Mouse (Mus musculus): ENCODE results near the gene Atp6v0a4. TPM values are rescaled to one million over a fixed set of nuclear protein-coding genes. Genes with fewer than 3 reads are reported as not detected.

The Atp6v0a4 gene
- polyA plus RNA-seq (2014; fragmentation: Nextera tagmentation; extraction: Ambion mirVana), result 0.14 and 0.34 TPM in 2 replicates

DNA sequence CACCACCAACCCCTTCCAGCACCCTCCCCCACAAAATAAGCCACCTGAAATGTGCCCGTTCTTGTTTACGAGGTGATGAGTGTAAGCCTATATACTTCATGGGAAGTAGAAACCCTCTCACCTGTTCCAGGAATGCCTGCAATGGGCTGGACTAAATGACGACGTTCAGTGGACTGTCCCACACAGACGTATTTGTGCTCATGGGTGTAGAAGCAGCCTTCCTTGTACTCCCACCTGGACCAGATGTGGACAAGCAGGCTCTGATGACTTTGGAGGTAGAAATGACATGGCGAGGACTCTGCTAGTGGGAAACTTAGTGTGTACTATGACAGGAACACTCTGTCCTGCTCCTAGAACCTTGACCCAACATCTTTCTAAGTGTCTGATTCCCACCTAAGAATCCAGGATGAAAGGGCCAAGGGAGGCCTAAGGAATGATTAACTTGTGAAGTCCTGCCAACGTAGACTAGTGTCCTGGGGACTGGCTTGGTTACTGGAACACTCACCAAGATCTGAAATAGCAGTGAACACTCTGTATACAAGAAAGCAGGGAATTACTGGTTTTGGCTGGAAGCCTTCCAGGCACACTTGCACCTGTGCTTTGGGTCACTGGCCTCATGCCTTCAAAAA is at the start of gene Atp6v0a4:
TSS of gene Atp6v0a4 (minus strand) at position 380 of the 629 bp plus-strand sequence.
- H3K9ac ChIP-seq, result no peak within 1 kb of the TSS
- DNase-seq, result no peak
- no peak within 1 kb of the TSS for H3K4me3 ChIP-seq (ENCODE audit: low read depth, low read length)
- H3K27me3 ChIP-seq (ENCODE audit: insufficient read depth, low read length), result no peaks in the 10 kb centered on the region
- WGBS, result 84% methylated on average over 7 of the region's 7 CpGs
- no peak for TF ChIP-seq CTCF (IDR thresholded peaks at IDR 0.05; ENCODE audit: low read depth)
- H3K27ac ChIP-seq (ENCODE audit: low read depth), result no peak within 1 kb of the TSS
- H3K9me3 ChIP-seq (ENCODE audit: low read depth, low read length), result no peaks in the 10 kb centered on the region
- no peak for ATAC-seq (ENCODE audit: insufficient read depth)
- no peak within 1 kb of the TSS for H3K4me2 ChIP-seq
- H3K4me1 ChIP-seq (ENCODE audit: insufficient read depth), result no peaks in the 10 kb centered on the region
- H3K36me3 ChIP-seq (ENCODE audit: insufficient read depth), result peaks cover 15% of the 10 kb centered on the region

DNA sequence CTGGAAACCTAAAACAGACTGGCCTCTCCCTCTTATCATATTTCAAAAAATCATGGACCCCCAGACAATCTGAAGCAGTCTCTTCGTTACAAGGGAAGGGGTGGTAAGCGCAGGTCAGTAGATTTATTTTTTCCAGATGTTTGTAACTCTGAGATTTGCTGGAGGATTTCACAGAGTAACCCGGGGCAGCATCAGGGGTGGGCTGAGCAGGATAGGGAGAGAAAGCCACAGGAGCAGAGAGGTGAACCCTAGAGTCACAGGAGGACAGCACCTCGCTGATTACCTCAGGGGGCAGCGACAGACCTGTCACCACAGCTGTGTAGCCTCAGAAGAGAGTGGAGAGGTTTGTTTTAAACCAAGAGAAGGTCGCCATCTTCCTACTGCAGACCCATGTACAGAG is 41.0 kb upstream of the Atp6v0a4 start:
- TF ChIP-seq CTCF (IDR thresholded peaks at IDR 0.05; ENCODE audit: low read depth), result no peak
- Histone ChIP-seq H3K9ac (no peak overlapping the region), H3K4me2 (no peak overlapping the region), H3K9me3 (ENCODE audit: low read depth, low read length) (no peaks in the 10 kb centered on the region), H3K36me3 (ENCODE audit: insufficient read depth) (peaks cover 30% of the 10 kb centered on the region; the same call in 1 of the 2 replicates), H3K27ac (ENCODE audit: low read depth) (no peak overlapping the region), H3K27me3 (ENCODE audit: insufficient read depth, low read length) (no peaks in the 10 kb centered on the region), H3K4me3 (ENCODE audit: low read depth, low read length) (no peak overlapping the region), H3K4me1 (ENCODE audit: insufficient read depth) (no peaks in the 10 kb centered on the region)
- ATAC-seq (ENCODE audit: insufficient read depth), result no peak
- no peak for DNase-seq
- WGBS, result 64% methylated on average over 6 of the region's 6 CpGs

DNA sequence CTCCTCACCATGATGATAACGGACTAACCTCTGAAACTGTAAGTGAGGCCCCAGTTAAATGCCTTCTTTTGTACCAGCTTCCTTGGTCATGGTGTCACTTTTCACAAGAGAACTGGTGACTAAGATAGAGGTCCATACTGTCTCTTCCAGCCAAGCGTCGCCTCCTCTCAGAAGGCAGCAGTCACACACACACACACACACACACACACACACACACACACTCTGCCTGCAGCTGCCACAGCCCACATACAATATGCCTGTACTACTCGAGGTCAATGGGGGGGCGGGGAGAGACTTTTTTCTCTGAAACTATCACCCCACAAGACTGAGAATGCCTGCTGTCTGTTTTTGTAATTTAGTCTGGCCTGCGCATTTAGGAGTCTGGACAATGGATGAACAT is 40.3 kb upstream of the Atp6v0a4 start:
- 80% methylated on average over 6 of the region's 6 CpGs for WGBS
- no peak for TF ChIP-seq CTCF (IDR thresholded peaks at IDR 0.05; ENCODE audit: low read depth)
- H3K4me1 ChIP-seq (ENCODE audit: insufficient read depth), result no peaks in the 10 kb centered on the region
- H3K27me3 ChIP-seq (ENCODE audit: insufficient read depth, low read length), result no peaks in the 10 kb centered on the region
- no peak overlapping the region for H3K4me3 ChIP-seq (ENCODE audit: low read depth, low read length)
- H3K9me3 ChIP-seq (ENCODE audit: low read depth, low read length), result no peaks in the 10 kb centered on the region
- no peak overlapping the region for H3K27ac ChIP-seq (ENCODE audit: low read depth)
- peaks cover 23% of the 10 kb centered on the region; the same call in 1 of the 2 replicates for H3K36me3 ChIP-seq (ENCODE audit: insufficient read depth)
- no peak overlapping the region for H3K4me2 ChIP-seq
- no peak overlapping the region for H3K9ac ChIP-seq
- ATAC-seq (ENCODE audit: insufficient read depth) (no peak), DNase-seq (no peak)

DNA sequence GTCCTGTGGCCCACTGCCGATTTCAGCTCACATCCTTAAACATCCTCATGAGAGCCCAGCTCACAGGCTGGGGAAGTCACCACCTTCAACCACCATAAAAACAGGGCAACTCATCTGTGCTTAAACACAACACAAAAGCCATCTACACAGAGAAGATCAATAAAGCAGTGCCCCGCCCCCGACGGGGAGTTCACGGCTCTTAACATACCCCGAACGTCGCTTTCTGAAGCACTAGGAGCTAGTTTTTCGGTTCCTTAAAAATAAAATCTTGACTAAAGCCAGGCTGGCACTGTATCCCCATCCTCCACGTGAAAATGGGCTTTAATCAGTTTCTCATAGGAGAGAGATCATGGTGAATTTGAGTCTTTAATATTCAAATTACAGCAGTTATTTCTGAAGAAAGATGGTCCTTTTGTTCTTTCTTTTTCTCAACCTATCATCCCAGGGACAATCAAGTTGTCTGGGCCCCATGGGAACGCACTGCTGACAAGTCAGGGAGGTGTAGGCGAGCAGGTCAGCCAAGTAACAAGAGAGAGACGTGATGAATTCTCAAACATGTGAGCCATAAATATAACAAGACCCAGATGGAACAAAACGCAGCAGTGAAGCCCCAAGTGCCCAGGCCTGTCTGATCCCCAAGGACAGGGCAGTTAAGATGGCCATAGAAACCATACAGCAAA is 38.6 kb upstream of the Atp6v0a4 start:
- no peak for ATAC-seq (ENCODE audit: insufficient read depth)
- Histone ChIP-seq H3K27me3 (ENCODE audit: insufficient read depth, low read length) (no peaks in the 10 kb centered on the region), H3K27ac (ENCODE audit: low read depth) (no peak overlapping the region), H3K9me3 (ENCODE audit: low read depth, low read length) (no peaks in the 10 kb centered on the region), H3K36me3 (ENCODE audit: insufficient read depth) (peaks cover 19% of the 10 kb centered on the region; the same call in 1 of the 2 replicates), H3K4me1 (ENCODE audit: insufficient read depth) (no peaks in the 10 kb centered on the region), H3K9ac (no peak overlapping the region), H3K4me2 (no peak overlapping the region), H3K4me3 (ENCODE audit: low read depth, low read length) (no peak overlapping the region)
- no peak for DNase-seq
- TF ChIP-seq CTCF (IDR thresholded peaks at IDR 0.05; ENCODE audit: low read depth), result no peak
- WGBS, result 76% methylated on average over 14 of the region's 14 CpGs

DNA sequence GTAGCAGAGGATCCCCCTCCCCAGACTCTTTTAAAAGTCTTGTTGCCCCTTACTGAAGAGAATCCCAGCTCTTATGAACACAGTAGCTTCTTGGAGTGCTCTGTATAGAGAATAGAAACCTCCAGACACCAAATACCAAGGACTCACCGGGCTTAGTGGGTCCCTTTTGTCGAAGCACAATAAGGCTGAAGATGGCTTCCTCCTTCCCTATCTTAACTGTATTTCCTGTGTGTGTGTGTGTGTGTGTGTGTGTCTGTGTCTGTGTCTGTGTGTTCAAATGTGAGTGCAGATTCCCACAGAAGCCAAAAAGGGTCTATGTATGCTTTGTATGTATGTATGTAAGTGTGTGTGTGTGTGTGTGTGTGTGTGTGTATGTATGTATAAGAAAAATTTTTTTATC is 36.2 kb upstream of the Atp6v0a4 start:
- Histone ChIP-seq H3K4me2 (no peak overlapping the region), H3K36me3 (ENCODE audit: insufficient read depth) (peaks cover 8% of the 10 kb centered on the region; the same call in 1 of the 2 replicates), H3K4me1 (ENCODE audit: insufficient read depth) (no peaks in the 10 kb centered on the region), H3K27ac (ENCODE audit: low read depth) (0 out of 2 replicates have a peak overlapping the region, but pooled peaks have one; percentile 0), H3K9ac (no peak overlapping the region), H3K27me3 (ENCODE audit: insufficient read depth, low read length) (no peaks in the 10 kb centered on the region), H3K4me3 (ENCODE audit: low read depth, low read length) (no peak overlapping the region), H3K9me3 (ENCODE audit: low read depth, low read length) (no peaks in the 10 kb centered on the region)
- 66% methylated on average over 2 of the region's 2 CpGs for WGBS
- peak; percentile 45; the same call in 1 of the 2 replicates for ATAC-seq (ENCODE audit: insufficient read depth)
- no peak for TF ChIP-seq CTCF (IDR thresholded peaks at IDR 0.05; ENCODE audit: low read depth)
- DNase-seq, result no peak

DNA sequence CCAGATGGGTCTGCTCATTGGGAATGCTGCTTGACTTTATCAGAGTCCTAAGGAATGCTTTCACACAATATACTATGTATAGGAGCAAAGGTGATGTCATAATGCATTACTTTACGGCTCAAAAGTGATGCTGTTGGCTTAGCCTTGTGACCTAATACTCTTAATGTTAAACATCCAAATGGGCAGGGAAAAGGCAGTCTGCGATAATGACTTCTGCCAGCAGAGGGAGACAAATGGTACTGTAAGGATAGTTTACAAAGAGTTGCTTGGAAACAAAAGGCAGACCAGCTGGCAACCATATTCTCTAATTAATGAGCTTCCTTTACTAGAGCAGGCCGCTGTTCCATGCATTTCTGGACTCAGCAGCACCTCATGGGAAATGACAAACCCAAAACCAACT is 35.7 kb upstream of the Atp6v0a4 start:
- H3K27ac ChIP-seq (ENCODE audit: low read depth), result 0 out of 2 replicates have a peak overlapping the region, but pooled peaks have one; percentile 0
- H3K9me3 ChIP-seq (ENCODE audit: low read depth, low read length), result no peaks in the 10 kb centered on the region
- H3K27me3 ChIP-seq (ENCODE audit: insufficient read depth, low read length), result no peaks in the 10 kb centered on the region
- H3K4me1 ChIP-seq (ENCODE audit: insufficient read depth), result no peaks in the 10 kb centered on the region
- peak; percentile 91 for TF ChIP-seq CTCF (IDR thresholded peaks at IDR 0.05; ENCODE audit: low read depth)
- H3K4me3 ChIP-seq (ENCODE audit: low read depth, low read length), result no peak overlapping the region
- no peak overlapping the region for H3K9ac ChIP-seq
- peak; percentile 97 for DNase-seq
- ATAC-seq (ENCODE audit: insufficient read depth), result peak; percentile 81
- 0 out of 2 replicates have a peak, but pooled peaks cover 6% of the 10 kb centered on the region for H3K36me3 ChIP-seq (ENCODE audit: insufficient read depth)
- H3K4me2 ChIP-seq, result no peak overlapping the region
- whole genome bisulfite sequencing, result 5% methylated on average over 3 of the region's 3 CpGs

DNA sequence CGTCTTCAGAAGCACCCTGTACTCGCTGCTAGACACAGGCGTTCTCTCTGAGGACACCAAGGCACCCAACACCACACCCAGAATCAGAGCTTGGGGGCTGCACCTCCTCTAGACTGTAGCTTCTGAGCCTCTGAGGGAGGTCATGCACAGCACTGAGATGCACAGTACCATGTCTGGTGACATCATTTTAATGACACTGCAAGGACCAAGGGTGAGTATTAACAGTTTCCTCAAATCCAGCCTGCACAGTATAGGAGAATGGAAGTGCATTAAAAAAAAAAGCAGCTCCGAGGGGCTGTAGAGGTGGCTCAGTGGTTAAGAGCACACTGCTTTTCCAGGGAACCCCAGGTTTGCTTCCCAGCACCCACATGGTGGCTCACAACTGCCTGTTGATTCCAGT is 35.2 kb upstream of the Atp6v0a4 start:
- 0 out of 2 replicates have a peak, but pooled peaks cover 6% of the 10 kb centered on the region for H3K36me3 ChIP-seq (ENCODE audit: insufficient read depth)
- H3K9me3 ChIP-seq (ENCODE audit: low read depth, low read length), result no peaks in the 10 kb centered on the region
- WGBS, result 84% methylated on average over 4 of the region's 4 CpGs
- H3K4me1 ChIP-seq (ENCODE audit: insufficient read depth), result no peaks in the 10 kb centered on the region
- H3K4me3 ChIP-seq (ENCODE audit: low read depth, low read length), result no peak overlapping the region
- TF ChIP-seq CTCF (IDR thresholded peaks at IDR 0.05; ENCODE audit: low read depth), result no peak
- no peak overlapping the region for H3K9ac ChIP-seq
- H3K27me3 ChIP-seq (ENCODE audit: insufficient read depth, low read length), result no peaks in the 10 kb centered on the region
- ATAC-seq (ENCODE audit: insufficient read depth) (no peak), DNase-seq (no peak)
- H3K27ac ChIP-seq (ENCODE audit: low read depth), result no peak overlapping the region
- no peak overlapping the region for H3K4me2 ChIP-seq

All from lung, embryonic 14.5 days (tissue).